Mouse (Mus musculus) liver, embryonic 13.5 days (tissue): ENCODE results near the gene Jtb. TPM values are rescaled to one million over a fixed set of nuclear protein-coding genes. Genes with fewer than 3 reads are reported as not detected.

Experiments
- ATAC-seq: fragments of 200-750 bp; cut with Nextera tagmentation; 2 replicates; pipeline ENCODE4 v1.8.0; 2017; ENCODE audit warnings: low read depth, mild to moderate bottlenecking, moderate number of reproducible peaks, moderate library complexity
- DNase-seq: peaks from one replicate; pipeline ENCODE4 v3.0.0; 2022
- H3K27ac ChIP-seq: fragments of 300-500 bp; sonication (generic); 2 replicates; pipeline ENCODE4 v1.5.1; 2015; ENCODE audit warnings: moderate library complexity, mild to moderate bottlenecking, inconsistent platforms
- H3K27me3 ChIP-seq: fragments of 300-500 bp; sonication (generic); 2 replicates; pipeline ENCODE4 v1.6.1; 2015; ENCODE audit warnings: mild to moderate bottlenecking, inconsistent platforms
- H3K36me3 ChIP-seq: fragments of 300-500 bp; sonication (generic); 2 replicates; pipeline ENCODE4 v1.6.1; 2015; ENCODE audit warnings: mild to moderate bottlenecking, inconsistent platforms
- H3K4me1 ChIP-seq: fragments of 300-500 bp; sonication (generic); replicated peaks from 2 replicates; pipeline ENCODE4 v1.6.1; 2015; ENCODE audit warnings: inconsistent platforms
- H3K4me2 ChIP-seq: fragments of 300-500 bp; sonication (generic); 2 replicates; pipeline ENCODE4 v1.6.1; 2015; ENCODE audit warnings: inconsistent platforms, mild to moderate bottlenecking, moderate library complexity
- H3K4me3 ChIP-seq: fragments of 300-500 bp; sonication (generic); replicated peaks from 2 replicates; pipeline ENCODE4 v1.5.1; 2015; ENCODE audit warnings: mild to moderate bottlenecking, inconsistent platforms
- H3K9ac ChIP-seq: fragments of 300-500 bp; sonication (generic); 2 replicates; pipeline ENCODE4 v1.6.1; 2015; ENCODE audit warnings: mild to moderate bottlenecking, inconsistent platforms
- H3K9me3 ChIP-seq: fragments of 300-500 bp; sonication (generic); replicated peaks from 2 replicates; pipeline ENCODE4 v1.6.1; 2016; ENCODE audit warnings: inconsistent platforms
- WGBS: fragments of 180-500 bp; shearing (Covaris S2); methylation state at CpG from one replicate; pipeline ENCODE4 v1.1.7; 2015; ENCODE audit not compliant: insufficient replicate concordance; 5-methylcytosine and 5-hydroxymethylcytosine counted together
- polyA plus RNA-seq: library from polyadenylated mRNA; unstranded; fragments of >200 nt; fragmentation: Nextera tagmentation; extraction: Ambion mirVana; gene quantifications from 2 replicates; pipeline ENCODE4 v1.2.1, GENCODE M21; 2015

Jtb gene
- polyA plus RNA-seq, 1 experiment from 2014 or later: 59.5 TPM

- Histone ChIP-seq H3K9me3 (no peaks in the 10 kb centered on the region), H3K4me2 (peak overlapping the region; percentile 94), H3K27ac (peak overlapping the region; percentile 32), H3K4me3 (peak overlapping the region; percentile 86), H3K36me3 (peaks cover 58% of the 10 kb centered on the region), H3K4me1 (peaks cover 46% of the 10 kb centered on the region), H3K9ac (peak overlapping the region; percentile 92), H3K27me3 (no peaks in the 10 kb centered on the region)
- no peak for ATAC-seq
- no peak for DNase-seq
- WGBS: 36% methylated on average over 13 of the region's 13 CpGs
Observed at GRCm38 (mm10) chr3:90211475-90212398, 19.7 kb upstream of the Jtb start.

- Histone ChIP-seq H3K27me3 (no peaks in the 10 kb centered on the region), H3K9ac (peak overlapping the region; percentile 92), H3K4me2 (peak overlapping the region; percentile 94), H3K9me3 (no peaks in the 10 kb centered on the region), H3K4me1 (peaks cover 46% of the 10 kb centered on the region), H3K4me3 (peak overlapping the region; percentile 86), H3K27ac (peak overlapping the region; percentile 83), H3K36me3 (peaks cover 51% of the 10 kb centered on the region)
- DNase-seq (no peak), ATAC-seq (no peak)
- 5% methylated on average over 5 of the region's 5 CpGs for WGBS
Observed at GRCm38 (mm10) chr3:90212723-90213122, 18.7 kb upstream of the Jtb start.

GRCm38 (mm10) chr3:90213377-90213866, 18.0 kb upstream of the Jtb start, which contains the start of the genes Rps27 and Rab13:
Gene Rps27 (minus strand): TSS chr3:90213651.
Gene Rab13 (plus strand): TSS chr3:90213695.
- peak within 1 kb of the TSS; percentile 86 for H3K4me3 ChIP-seq
- H3K4me1 ChIP-seq: peaks cover 46% of the 10 kb centered on the region
- WGBS: under 1% methylated on average over 42 of the region's 42 CpGs
- no peaks in the 10 kb centered on the region for H3K9me3 ChIP-seq
- peak within 1 kb of the TSS; percentile 92 for H3K9ac ChIP-seq
- peak; percentile 92 for ATAC-seq
- peak within 1 kb of the TSS; percentile 94 for H3K4me2 ChIP-seq
- peaks cover 44% of the 10 kb centered on the region for H3K36me3 ChIP-seq
- peak; percentile 85 for DNase-seq
- no peaks in the 10 kb centered on the region for H3K27me3 ChIP-seq
- H3K27ac ChIP-seq: peak within 1 kb of the TSS; percentile 83

GRCm38 (mm10) chr3:90213956-90214684, 17.3 kb upstream of the Jtb start:
- Histone ChIP-seq H3K27ac (peak overlapping the region; percentile 83), H3K4me2 (peak overlapping the region; percentile 94), H3K4me1 (peaks cover 40% of the 10 kb centered on the region), H3K27me3 (no peaks in the 10 kb centered on the region), H3K9ac (peak overlapping the region; percentile 92), H3K4me3 (peak overlapping the region; percentile 86), H3K36me3 (peaks cover 37% of the 10 kb centered on the region), H3K9me3 (no peaks in the 10 kb centered on the region)
- no peak for DNase-seq
- 14% methylated on average over 12 of the region's 12 CpGs for WGBS
- peak; percentile 41; the same call in 1 of the 2 replicates for ATAC-seq

- H3K36me3 ChIP-seq: peaks cover 20% of the 10 kb centered on the region
- no peaks in the 10 kb centered on the region for H3K27me3 ChIP-seq
- H3K4me3 ChIP-seq: no peak overlapping the region
- peaks cover 40% of the 10 kb centered on the region for H3K4me1 ChIP-seq
- 22% methylated on average over 1 of the region's 1 CpGs for WGBS
- H3K9ac ChIP-seq: no peak overlapping the region
- no peak overlapping the region for H3K27ac ChIP-seq
- H3K9me3 ChIP-seq: no peaks in the 10 kb centered on the region
- DNase-seq (no peak), ATAC-seq (no peak)
- H3K4me2 ChIP-seq: no peak overlapping the region
Observed at GRCm38 (mm10) chr3:90215825-90216380, 15.5 kb upstream of the Jtb start.

- Histone ChIP-seq H3K27ac (peak overlapping the region; percentile 72), H3K4me1 (peaks cover 35% of the 10 kb centered on the region), H3K4me3 (peak overlapping the region; percentile 62), H3K9me3 (no peaks in the 10 kb centered on the region), H3K9ac (peak overlapping the region; percentile 72), H3K36me3 (no peaks in the 10 kb centered on the region; the same call in 1 of the 2 replicates), H3K27me3 (no peaks in the 10 kb centered on the region), H3K4me2 (peak overlapping the region; percentile 82)
- no peak for DNase-seq
- 12% methylated on average over 6 of the region's 6 CpGs for WGBS
- peak; percentile 35; the same call in 1 of the 2 replicates for ATAC-seq
Observed at GRCm38 (mm10) chr3:90220088-90220487, 11.3 kb upstream of the Jtb start.

GRCm38 (mm10) chr3:90220531-90220951, 10.9 kb upstream of the Jtb start:
- ATAC-seq: peak; percentile 73
- Histone ChIP-seq H3K9ac (peak overlapping the region; percentile 72), H3K27me3 (no peaks in the 10 kb centered on the region), H3K4me2 (peak overlapping the region; percentile 82), H3K36me3 (no peaks in the 10 kb centered on the region; the same call in 1 of the 2 replicates), H3K4me1 (peaks cover 35% of the 10 kb centered on the region), H3K27ac (peak overlapping the region; percentile 72), H3K4me3 (peak overlapping the region; percentile 62), H3K9me3 (no peaks in the 10 kb centered on the region)
- DNase-seq: peak; percentile 29
- under 1% methylated on average over 20 of the region's 20 CpGs for WGBS

GRCm38 (mm10) chr3:90221123-90221522, 10.3 kb upstream of the Jtb start:
- Histone ChIP-seq H3K9ac (peak overlapping the region; percentile 72), H3K4me1 (peaks cover 35% of the 10 kb centered on the region), H3K9me3 (no peaks in the 10 kb centered on the region), H3K27me3 (no peaks in the 10 kb centered on the region), H3K27ac (no peak overlapping the region), H3K4me2 (peak overlapping the region; percentile 82), H3K36me3 (no peaks in the 10 kb centered on the region; the same call in 1 of the 2 replicates), H3K4me3 (peak overlapping the region; percentile 62)
- DNase-seq (no peak), ATAC-seq (0 out of 2 replicates have a peak, but pooled peaks have one; percentile 19)
- 9% methylated on average over 5 of the region's 5 CpGs for WGBS

GRCm38 (mm10) chr3:90222455-90222854, 8.9 kb upstream of the Jtb start:
- H3K27ac ChIP-seq: no peak overlapping the region
- no peak overlapping the region for H3K9ac ChIP-seq
- H3K36me3 ChIP-seq: no peaks in the 10 kb centered on the region; the same call in 1 of the 2 replicates
- no peaks in the 10 kb centered on the region for H3K27me3 ChIP-seq
- H3K4me3 ChIP-seq: no peak overlapping the region
- H3K9me3 ChIP-seq: no peaks in the 10 kb centered on the region
- ATAC-seq: no peak
- no peak for DNase-seq
- H3K4me1 ChIP-seq: peaks cover 35% of the 10 kb centered on the region
- WGBS: 73% methylated on average over 4 of the region's 4 CpGs
- no peak overlapping the region for H3K4me2 ChIP-seq

- ATAC-seq: no peak
- H3K4me1 ChIP-seq: peaks cover 35% of the 10 kb centered on the region
- H3K27me3 ChIP-seq: no peaks in the 10 kb centered on the region
- DNase-seq: no peak
- H3K4me2 ChIP-seq: no peak overlapping the region
- H3K4me3 ChIP-seq: no peak overlapping the region
- no peaks in the 10 kb centered on the region; the same call in 1 of the 2 replicates for H3K36me3 ChIP-seq
- WGBS: 30% methylated on average over 3 of the region's 3 CpGs
- no peak overlapping the region for H3K27ac ChIP-seq
- H3K9me3 ChIP-seq: no peaks in the 10 kb centered on the region
- no peak overlapping the region for H3K9ac ChIP-seq
Observed at GRCm38 (mm10) chr3:90222941-90223340, 8.5 kb upstream of the Jtb start.
